Mouse (Mus musculus) hindbrain, embryonic 12.5 days (tissue): ENCODE data around the gene Slc25a16. TPM values are rescaled to one million over a fixed set of nuclear protein-coding genes. Genes with fewer than 3 reads are reported as not detected.

ENCODE experiments used
- ATAC-seq: fragments of 200-750 bp; cut with Nextera tagmentation; 2 replicates; pipeline ENCODE4 v1.8.0; 2017; ENCODE audit warnings: moderate TSS enrichment; ENCODE audit not compliant: low FRiP score
- H3K27ac ChIP-seq: fragments of 300-500 bp; sonication (generic); 2 replicates; pipeline ENCODE4 v1.5.1; 2016; ENCODE audit warnings: mild to moderate bottlenecking
- H3K27me3 ChIP-seq: fragments of 300-500 bp; sonication (generic); 2 replicates; pipeline ENCODE4 v1.6.1; 2016; ENCODE audit warnings: mild to moderate bottlenecking
- H3K36me3 ChIP-seq: fragments of 300-500 bp; sonication (generic); 2 replicates; pipeline ENCODE4 v1.6.1; 2016; ENCODE audit warnings: mild to moderate bottlenecking
- H3K4me1 ChIP-seq: fragments of 300-500 bp; sonication (generic); 2 replicates; pipeline ENCODE4 v1.6.1; 2016
- H3K4me2 ChIP-seq: fragments of 300-500 bp; sonication (generic); replicated peaks from 2 replicates; pipeline ENCODE4 v1.6.1; 2016; ENCODE audit warnings: mild to moderate bottlenecking
- H3K4me3 ChIP-seq: fragments of 300-500 bp; sonication (generic); 2 replicates; pipeline ENCODE4 v1.5.1; 2016; ENCODE audit warnings: mild to moderate bottlenecking
- H3K9ac ChIP-seq: fragments of 300-500 bp; sonication (generic); 2 replicates; pipeline ENCODE4 v1.6.1; 2016; ENCODE audit warnings: mild to moderate bottlenecking, moderate library complexity
- H3K9me3 ChIP-seq: fragments of 300-500 bp; sonication (generic); replicated peaks from 2 replicates; pipeline ENCODE4 v1.6.1; 2016; ENCODE audit warnings: mild to moderate bottlenecking
- WGBS: fragments of 180-500 bp; shearing (Covaris S2); methylation state at CpG from one replicate; pipeline ENCODE4 v1.1.7; 2016; 5-methylcytosine and 5-hydroxymethylcytosine counted together
- polyA plus RNA-seq: library from polyadenylated mRNA; unstranded; fragments of >200 nt; fragmentation: Nextera tagmentation; extraction: Ambion mirVana; gene quantifications from 2 replicates; pipeline ENCODE4 v1.2.1, GENCODE M21; 2016

Slc25a16 gene
- polyA plus RNA-seq, 1 experiment from 2014 or later, result 12.6 TPM

- 90% methylated on average over 2 of the region's 2 CpGs for WGBS
Observed at GRCm38 (mm10) chr10:62911120-62911519, 9.3 kb upstream of the Slc25a16 start.

GRCm38 (mm10) chr10:62918985-62919384 is 1.4 kb upstream of the Slc25a16 start:
- WGBS, result 86% methylated on average over 3 of the region's 3 CpGs

More at GRCm38 (mm10) chr10:62911120-62911519, 9.3 kb upstream of the Slc25a16 start:
- H3K27me3 ChIP-seq, result no peaks in the 10 kb centered on the region
- H3K4me1 ChIP-seq, result no peaks in the 10 kb centered on the region
- no peak overlapping the region for H3K9ac ChIP-seq
- no peak overlapping the region for H3K4me3 ChIP-seq
- ATAC-seq, result no peak
- H3K9me3 ChIP-seq, result no peaks in the 10 kb centered on the region
- H3K36me3 ChIP-seq, result no peaks in the 10 kb centered on the region
- no peak overlapping the region for H3K4me2 ChIP-seq
- H3K27ac ChIP-seq, result no peak overlapping the region

DNA sequence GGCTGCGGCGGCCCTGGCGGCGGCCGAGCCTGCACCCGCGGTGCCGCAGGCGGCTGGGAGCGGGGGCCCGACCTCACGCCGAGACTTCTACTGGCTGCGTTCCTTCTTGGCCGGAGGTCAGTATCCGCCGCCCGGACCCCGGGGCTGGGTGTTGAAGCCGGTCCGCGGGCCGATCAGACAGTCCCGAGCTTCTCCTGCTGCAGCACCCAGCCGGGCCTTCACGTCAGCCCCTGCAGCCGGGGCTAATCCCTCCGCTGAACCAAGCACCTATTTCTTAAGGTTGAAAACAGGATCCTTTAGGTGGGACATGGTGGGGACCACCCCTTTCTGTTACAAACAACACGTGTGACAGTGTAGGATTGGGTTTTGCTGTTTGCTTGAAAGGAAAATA is 328 bp downstream of the Slc25a16 start:
- peaks cover 13% of the 10 kb centered on the region for H3K4me1 ChIP-seq
- under 1% methylated on average over 29 of the region's 29 CpGs for WGBS
- peak overlapping the region; percentile 96 for H3K9ac ChIP-seq

More at GRCm38 (mm10) chr10:62918985-62919384, 1.4 kb upstream of the Slc25a16 start:
- Histone ChIP-seq H3K27ac (no peak overlapping the region), H3K4me3 (no peak overlapping the region), H3K9ac (no peak overlapping the region), H3K9me3 (no peaks in the 10 kb centered on the region), H3K4me2 (no peak overlapping the region), H3K4me1 (peaks cover 13% of the 10 kb centered on the region), H3K27me3 (no peaks in the 10 kb centered on the region), H3K36me3 (no peaks in the 10 kb centered on the region)
- ATAC-seq, result no peak

GRCm38 (mm10) chr10:62924096-62924635 is 3.7 kb downstream of the Slc25a16 start:
- no peak for ATAC-seq
- Histone ChIP-seq H3K4me1 (peaks cover 13% of the 10 kb centered on the region), H3K9me3 (no peaks in the 10 kb centered on the region), H3K27ac (no peak overlapping the region), H3K4me2 (no peak overlapping the region), H3K27me3 (no peaks in the 10 kb centered on the region), H3K4me3 (no peak overlapping the region), H3K36me3 (peaks cover 14% of the 10 kb centered on the region), H3K9ac (no peak overlapping the region)
- 92% methylated on average over 4 of the region's 4 CpGs for WGBS

More for the DNA sequence above, 328 bp downstream of the Slc25a16 start:
- Histone ChIP-seq H3K27me3 (no peaks in the 10 kb centered on the region), H3K4me3 (peak overlapping the region; percentile 88), H3K36me3 (no peaks in the 10 kb centered on the region), H3K27ac (peak overlapping the region; percentile 89), H3K9me3 (no peaks in the 10 kb centered on the region), H3K4me2 (peak overlapping the region; percentile 77)
- ATAC-seq, result no peak; the same call in 1 of the 2 replicates

- H3K4me3 ChIP-seq, result no peak overlapping the region
- no peak overlapping the region for H3K4me2 ChIP-seq
- no peak overlapping the region for H3K27ac ChIP-seq
- peaks cover 58% of the 10 kb centered on the region for H3K36me3 ChIP-seq
- H3K9ac ChIP-seq, result no peak overlapping the region
- no peaks in the 10 kb centered on the region for H3K9me3 ChIP-seq
- WGBS, result 87% methylated on average over 1 of the region's 1 CpGs
- no peaks in the 10 kb centered on the region for H3K27me3 ChIP-seq
- ATAC-seq, result no peak
- no peaks in the 10 kb centered on the region for H3K4me1 ChIP-seq
Observed at GRCm38 (mm10) chr10:62932381-62932780, 11.9 kb downstream of the Slc25a16 start.

- peaks cover 34% of the 10 kb centered on the region for H3K36me3 ChIP-seq
- H3K4me2 ChIP-seq, result no peak overlapping the region
- no peak overlapping the region for H3K9ac ChIP-seq
- no peak overlapping the region for H3K4me3 ChIP-seq
- H3K4me1 ChIP-seq, result no peaks in the 10 kb centered on the region
- H3K9me3 ChIP-seq, result no peaks in the 10 kb centered on the region
- ATAC-seq, result no peak
- no peaks in the 10 kb centered on the region for H3K27me3 ChIP-seq
- H3K27ac ChIP-seq, result no peak overlapping the region
- 92% methylated on average over 10 of the region's 10 CpGs for WGBS
Observed at GRCm38 (mm10) chr10:62944975-62945580, 24.6 kb downstream of the Slc25a16 start.

- under 1% methylated on average over 66 of the region's 68 CpGs for WGBS
- Histone ChIP-seq H3K4me3 (peak within 1 kb of the TSS; percentile 58), H3K4me1 (no peaks in the 10 kb centered on the region), H3K36me3 (peaks cover 37% of the 10 kb centered on the region), H3K27ac (peak within 1 kb of the TSS; percentile 85), H3K9me3 (no peaks in the 10 kb centered on the region), H3K4me2 (peak within 1 kb of the TSS; percentile 60), H3K27me3 (no peaks in the 10 kb centered on the region), H3K9ac (peak within 1 kb of the TSS; percentile 70)
- peak; percentile 92 for ATAC-seq
Observed at GRCm38 (mm10) chr10:62946738-62947471, 26.5 kb downstream of the Slc25a16 start, which contains the start of gene Dna2. Dna2 (plus strand) TSS chr10:62947026.

GRCm38 (mm10) chr10:62948551-62948950 is 28.1 kb downstream of the Slc25a16 start:
- no peaks in the 10 kb centered on the region for H3K4me1 ChIP-seq
- H3K27me3 ChIP-seq, result no peaks in the 10 kb centered on the region
- no peak overlapping the region for H3K4me2 ChIP-seq
- WGBS, result 93% methylated on average over 7 of the region's 7 CpGs
- H3K9ac ChIP-seq, result no peak overlapping the region
- ATAC-seq, result no peak
- H3K36me3 ChIP-seq, result peaks cover 27% of the 10 kb centered on the region
- H3K9me3 ChIP-seq, result no peaks in the 10 kb centered on the region
- no peak overlapping the region for H3K27ac ChIP-seq
- H3K4me3 ChIP-seq, result no peak overlapping the region

DNA sequence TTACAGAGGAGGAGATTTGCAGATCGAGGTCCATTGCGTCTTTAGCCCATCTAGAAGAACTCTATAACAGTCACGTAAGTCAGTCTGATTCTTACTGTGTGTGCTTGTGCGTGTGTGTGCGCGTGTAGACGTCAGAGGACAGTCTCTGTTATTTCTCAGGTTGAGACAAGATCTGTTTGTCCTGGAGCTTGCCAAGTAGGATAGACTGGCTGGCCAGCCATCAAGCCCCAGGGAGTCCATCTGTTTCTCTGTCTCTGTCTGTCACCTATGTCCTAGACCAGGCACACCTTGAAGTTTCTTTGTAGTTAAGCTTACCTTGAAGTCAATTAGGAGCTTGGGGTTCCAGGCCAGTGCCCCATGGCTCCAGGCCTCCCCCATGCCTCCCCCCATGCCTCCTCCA is 43.5 kb downstream of the Slc25a16 start:
- no peaks in the 10 kb centered on the region for H3K9me3 ChIP-seq
- H3K27ac ChIP-seq, result no peak overlapping the region
- no peaks in the 10 kb centered on the region for H3K27me3 ChIP-seq
- no peak overlapping the region for H3K4me3 ChIP-seq
- no peak for ATAC-seq
- no peak overlapping the region for H3K4me2 ChIP-seq
- H3K9ac ChIP-seq, result no peak overlapping the region
- WGBS, result 91% methylated on average over 7 of the region's 7 CpGs
- H3K4me1 ChIP-seq, result no peaks in the 10 kb centered on the region
- H3K36me3 ChIP-seq, result peaks cover 86% of the 10 kb centered on the region

DNA sequence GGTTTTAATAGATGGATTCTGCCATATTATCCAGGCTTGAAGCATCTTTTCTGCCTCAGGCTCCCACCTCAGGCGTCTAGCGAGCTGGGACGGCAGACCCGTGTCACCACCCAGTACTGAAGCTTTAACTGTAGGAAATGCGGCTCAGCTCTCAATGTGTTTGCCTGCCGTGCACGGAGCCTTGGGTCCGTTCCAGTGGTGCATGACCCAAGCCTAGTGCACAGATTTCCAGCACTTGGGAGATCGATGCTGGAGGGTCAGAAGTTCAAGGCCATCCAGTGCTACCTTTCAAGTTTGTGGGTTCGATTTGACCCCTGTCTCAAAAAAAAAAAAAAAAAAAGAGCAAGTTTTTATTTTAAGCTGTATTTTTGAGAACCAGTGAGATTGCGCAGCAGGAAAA is 45.4 kb downstream of the Slc25a16 start:
- H3K27ac ChIP-seq, result no peak overlapping the region
- no peaks in the 10 kb centered on the region for H3K9me3 ChIP-seq
- no peaks in the 10 kb centered on the region for H3K4me1 ChIP-seq
- ATAC-seq, result no peak
- H3K4me3 ChIP-seq, result no peak overlapping the region
- H3K36me3 ChIP-seq, result peaks cover 84% of the 10 kb centered on the region
- no peak overlapping the region for H3K9ac ChIP-seq
- 95% methylated on average over 11 of the region's 11 CpGs for WGBS
- no peaks in the 10 kb centered on the region for H3K27me3 ChIP-seq
- no peak overlapping the region for H3K4me2 ChIP-seq

DNA sequence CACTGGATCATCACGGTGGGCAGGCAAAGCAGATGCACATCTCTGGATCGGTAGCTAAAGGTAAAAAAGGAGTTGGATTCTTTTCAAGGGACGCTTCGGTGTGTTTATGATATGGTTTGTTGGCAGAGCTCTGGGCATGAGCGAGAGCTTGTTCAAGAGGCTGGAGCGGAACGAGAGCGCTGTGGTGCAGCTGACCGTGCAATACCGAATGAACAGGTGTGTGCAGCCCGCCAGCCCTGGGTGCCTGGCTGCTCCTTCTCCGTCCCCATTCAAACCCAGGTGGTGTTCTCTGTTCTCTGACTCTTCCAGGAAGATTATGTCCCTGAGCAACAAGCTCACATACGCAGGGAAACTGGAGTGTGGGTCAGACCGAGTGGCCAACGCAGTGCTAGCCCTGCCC is 45.9 kb downstream of the Slc25a16 start:
- Histone ChIP-seq H3K9ac (no peak overlapping the region), H3K27ac (no peak overlapping the region), H3K4me2 (no peak overlapping the region), H3K36me3 (peaks cover 80% of the 10 kb centered on the region), H3K4me3 (no peak overlapping the region), H3K27me3 (no peaks in the 10 kb centered on the region), H3K4me1 (no peaks in the 10 kb centered on the region), H3K9me3 (no peaks in the 10 kb centered on the region)
- WGBS, result 90% methylated on average over 15 of the region's 15 CpGs
- no peak for ATAC-seq

DNA sequence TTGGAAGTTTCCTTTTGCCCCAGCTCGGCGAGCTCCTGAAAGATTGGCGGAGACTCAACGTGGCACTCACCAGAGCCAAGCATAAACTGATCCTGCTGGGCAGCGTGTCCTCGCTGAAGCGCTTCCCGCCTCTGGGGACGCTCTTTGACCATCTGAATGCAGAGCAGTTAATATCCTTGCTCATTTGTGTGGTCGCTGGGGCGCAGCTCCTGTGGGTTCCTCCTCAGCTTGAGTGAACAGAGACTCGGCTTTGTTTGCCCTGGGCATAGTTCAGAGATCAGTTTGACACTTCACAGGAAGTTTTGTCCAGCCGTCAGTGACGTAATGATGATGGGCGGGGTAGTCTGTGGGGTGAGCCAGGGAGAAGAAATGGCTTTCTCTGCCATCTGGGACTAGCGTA is 51.4 kb downstream of the Slc25a16 start:
- WGBS, result 63% methylated on average over 16 of the region's 16 CpGs
- H3K4me2 ChIP-seq, result no peak overlapping the region

More for the DNA sequence above, 51.4 kb downstream of the Slc25a16 start:
- H3K9me3 ChIP-seq, result no peaks in the 10 kb centered on the region
- H3K27me3 ChIP-seq, result no peaks in the 10 kb centered on the region
- H3K36me3 ChIP-seq, result peaks cover 46% of the 10 kb centered on the region
- ATAC-seq, result no peak
- H3K4me3 ChIP-seq, result no peak overlapping the region
- no peaks in the 10 kb centered on the region for H3K4me1 ChIP-seq
- H3K27ac ChIP-seq, result no peak overlapping the region
- no peak overlapping the region for H3K9ac ChIP-seq
